Mouse (Mus musculus): ENCODE results near the gene Tpbgl. TPM values are rescaled to one million over a fixed set of nuclear protein-coding genes. Genes with fewer than 3 reads are reported as not detected.
A peak's percentile ranks its signal among the peaks of the same experiment; 100 is the strongest.

Tpbgl gene
- polyA plus RNA-seq, 1 experiment from 2014 or later = 0.20 TPM

DNA sequence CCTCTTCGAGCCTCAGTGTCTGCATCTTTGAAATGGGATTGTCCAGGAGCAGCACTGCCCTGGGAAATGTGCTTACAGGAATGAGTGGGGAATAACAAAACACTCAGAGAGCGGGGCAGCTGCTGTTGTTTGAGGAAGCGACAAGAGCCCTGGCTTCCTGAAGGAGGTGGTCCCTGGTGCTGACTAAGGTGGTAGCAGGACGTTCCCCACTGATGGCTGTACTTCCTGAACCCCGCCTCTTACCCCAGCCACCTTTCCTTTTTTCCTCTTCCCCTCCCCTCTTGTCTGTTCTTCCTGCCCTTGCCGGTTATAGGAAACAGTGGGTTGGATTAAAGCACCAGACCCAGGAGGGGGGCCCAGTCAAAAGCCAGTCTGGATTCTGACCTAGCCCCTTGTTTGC, 46.7 kb downstream of the Tpbgl start:
- H3K4me3 ChIP-seq (ENCODE audit: low read depth, low read length) = no peak overlapping the region
- no peak overlapping the region for H3K27ac ChIP-seq (ENCODE audit: low read depth, low read length)
- 33% methylated on average over 6 of the region's 6 CpGs for WGBS
- no peaks in the 10 kb centered on the region for H3K27me3 ChIP-seq (ENCODE audit: control insufficient read depth, insufficient read depth, low read length)
- no peak overlapping the region; the same call in 1 of the 2 replicates for H3K9ac ChIP-seq (ENCODE audit: low read length)
- ATAC-seq (replicated peaks; ENCODE audit: low FRiP score) = no peak
- no peaks in the 10 kb centered on the region for H3K36me3 ChIP-seq (ENCODE audit: control insufficient read depth, insufficient read depth, low read length)
- H3K4me1 ChIP-seq (replicated peaks; ENCODE audit: control insufficient read depth, insufficient read depth, low read length) = 0 out of 2 replicates have a peak, but pooled peaks cover 4% of the 10 kb centered on the region
- H3K9me3 ChIP-seq (ENCODE audit: control insufficient read depth, low read length) = no peaks in the 10 kb centered on the region
- DNase-seq (ENCODE audit: low spot score) = no peak
- H3K4me2 ChIP-seq (ENCODE audit: low read depth, low read length, severe bottlenecking) = peak overlapping the region; percentile 42; the same call in 1 of the 2 replicates

- H3K9ac ChIP-seq (ENCODE audit: low read length) = peak overlapping the region; percentile 48
- H3K4me1 ChIP-seq (replicated peaks; ENCODE audit: control insufficient read depth, insufficient read depth, low read length) = 0 out of 2 replicates have a peak, but pooled peaks cover 4% of the 10 kb centered on the region
- no peaks in the 10 kb centered on the region for H3K36me3 ChIP-seq (ENCODE audit: control insufficient read depth, insufficient read depth, low read length)
- DNase-seq (ENCODE audit: low spot score) (no peak), ATAC-seq (replicated peaks; ENCODE audit: low FRiP score) (no peak)
- H3K27ac ChIP-seq (ENCODE audit: low read depth, low read length) = no peak overlapping the region
- no peaks in the 10 kb centered on the region for H3K9me3 ChIP-seq (ENCODE audit: control insufficient read depth, low read length)
- peak overlapping the region; percentile 42; the same call in 1 of the 2 replicates for H3K4me2 ChIP-seq (ENCODE audit: low read depth, low read length, severe bottlenecking)
- no peaks in the 10 kb centered on the region for H3K27me3 ChIP-seq (ENCODE audit: control insufficient read depth, insufficient read depth, low read length)
- 8% methylated on average over 16 of the region's 16 CpGs for WGBS
- peak overlapping the region; percentile 9; the same call in 1 of the 2 replicates for H3K4me3 ChIP-seq (ENCODE audit: low read depth, low read length)
Measured at GRCm38 (mm10) chr7:99579491-99580190, 47.3 kb downstream of the Tpbgl start.

DNA sequence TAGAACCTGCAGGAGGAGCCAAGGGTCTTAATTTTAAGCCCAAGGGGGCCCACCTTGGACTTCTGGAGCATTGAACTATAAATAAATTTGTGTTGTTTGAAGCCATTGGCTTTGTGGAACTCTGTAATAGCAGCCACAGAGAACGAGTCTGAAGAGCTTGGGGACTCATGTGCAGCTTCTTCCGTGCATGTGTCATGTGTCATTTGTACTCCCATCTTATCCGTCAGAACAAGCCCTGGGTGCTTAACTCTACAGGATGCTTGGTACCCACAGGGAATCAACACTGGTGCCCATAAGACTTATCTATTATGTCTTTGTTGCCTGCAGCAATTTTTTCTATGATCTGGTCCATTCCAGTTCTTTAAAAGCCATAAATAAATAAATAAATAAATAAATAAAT, 48.7 kb downstream of the Tpbgl start:
- Histone ChIP-seq H3K27ac (ENCODE audit: low read depth, low read length) (no peak overlapping the region), H3K4me2 (ENCODE audit: low read depth, low read length, severe bottlenecking) (no peak overlapping the region), H3K9me3 (ENCODE audit: control insufficient read depth, low read length) (no peaks in the 10 kb centered on the region), H3K4me3 (ENCODE audit: low read depth, low read length) (no peak overlapping the region), H3K27me3 (ENCODE audit: control insufficient read depth, insufficient read depth, low read length) (no peaks in the 10 kb centered on the region), H3K9ac (ENCODE audit: low read length) (no peak overlapping the region), H3K36me3 (ENCODE audit: control insufficient read depth, insufficient read depth, low read length) (no peaks in the 10 kb centered on the region), H3K4me1 (replicated peaks; ENCODE audit: control insufficient read depth, insufficient read depth, low read length) (0 out of 2 replicates have a peak, but pooled peaks cover 4% of the 10 kb centered on the region)
- no peak for ATAC-seq (replicated peaks; ENCODE audit: low FRiP score)
- WGBS = 88% methylated on average over 3 of the region's 3 CpGs
- DNase-seq (ENCODE audit: low spot score) = no peak

Other genes starting within 250 kb of the Tpbgl start
- gene Gdpd5, start 245.7 kb downstream of the Tpbgl start, polyA plus RNA-seq (2014; fragmentation: Nextera tagmentation; extraction: Ambion mirVana) = 18.6 and 19.1 TPM in 2 replicates
- gene Klhl35, start 161.1 kb downstream of the Tpbgl start, polyA plus RNA-seq (2014; fragmentation: Nextera tagmentation; extraction: Ambion mirVana) = 4.7 and 5.5 TPM in 2 replicates
- 699 and 715 TPM in 2 replicates for gene Rps3, start 143.4 kb downstream of the Tpbgl start, polyA plus RNA-seq (2014; fragmentation: Nextera tagmentation; extraction: Ambion mirVana)
- 4.0 and 4.2 TPM in 2 replicates for gene Arrb1, start 91.6 kb downstream of the Tpbgl start, polyA plus RNA-seq (2014; fragmentation: Nextera tagmentation; extraction: Ambion mirVana)
- 2.2 and 2.4 TPM in 2 replicates for gene Slco2b1, start 84.2 kb upstream of the Tpbgl start, polyA plus RNA-seq (2014; fragmentation: Nextera tagmentation; extraction: Ambion mirVana)
- gene Olfr520, start 103.2 kb upstream of the Tpbgl start, polyA plus RNA-seq (2014; fragmentation: Nextera tagmentation; extraction: Ambion mirVana) = not detected in 2 replicates
- not detected in 2 replicates for gene Olfr521, start 136.4 kb upstream of the Tpbgl start, polyA plus RNA-seq (2014; fragmentation: Nextera tagmentation; extraction: Ambion mirVana)
- 1.2 and 2.3 TPM in 2 replicates for gene Neu3, start 201.3 kb upstream of the Tpbgl start, polyA plus RNA-seq (2014; fragmentation: Nextera tagmentation; extraction: Ambion mirVana)
- gene Xrra1, start 232.0 kb upstream of the Tpbgl start, polyA plus RNA-seq (2014; fragmentation: Nextera tagmentation; extraction: Ambion mirVana) = 0.56 and 0.61 TPM in 2 replicates
- 332 and 344 TPM in 2 replicates for gene Spcs2, start 236.4 kb upstream of the Tpbgl start, polyA plus RNA-seq (2014; fragmentation: Nextera tagmentation; extraction: Ambion mirVana)

All from forebrain, embryonic 11.5 days (tissue).